In the genomic region with DNA sequence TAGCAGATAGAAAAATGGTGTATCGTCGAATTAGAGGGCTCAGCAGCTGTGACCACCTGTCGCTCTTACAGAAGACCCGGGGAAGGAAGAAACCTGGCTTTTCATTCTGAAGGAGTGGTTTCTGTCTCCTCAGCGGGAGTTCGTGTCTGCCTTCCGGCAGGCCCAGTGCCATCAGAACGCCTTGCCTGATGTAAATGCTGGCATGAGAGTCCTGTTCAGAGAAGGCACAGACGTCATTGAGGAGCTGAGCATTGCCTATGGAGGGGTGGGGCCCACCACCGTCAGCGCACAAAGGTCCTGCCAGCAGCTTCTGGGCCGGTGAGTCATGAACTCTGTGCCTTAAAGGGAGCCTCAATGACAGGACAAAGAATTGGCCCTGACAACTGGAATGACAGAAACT, we compare ENCODE assay signal across 11 mouse cellular contexts. TPM values are rescaled to one million over a fixed set of nuclear protein-coding genes. Genes with fewer than 3 reads are reported as not detected.
A peak's percentile ranks its signal among the peaks of the same experiment; 100 is the strongest.
DNase-seq lines count a peak whose midpoint lies in the region; ATAC-seq and TF ChIP-seq lines count a peak whose summit lies in the region.
"Had no signal": no experiment of that assay in that cellular context is flagged by ENCODE, and none has a peak within 500 bp of the region (broad histone marks: within the 10 kb centered on the region; RNA-seq: fewer than 3 reads in every experiment).

No protein-coding gene starts in this region.

- no peak overlapping the region for H3K4me2 ChIP-seq in midbrain, embryonic 14.5 days (ENCODE audit: low read length)
- H3K4me2 ChIP-seq: forebrain, embryonic 12.5 days had no signal

- 62% methylated on average over 12 of the region's 12 CpGs for WGBS in midbrain, embryonic 14.5 days

- no peaks in the 10 kb centered on the region for H3K4me1 ChIP-seq in embryonic fibroblast, embryonic 13.5 days (ENCODE audit: control insufficient read depth, insufficient read depth, low read length)
- H3K4me1 ChIP-seq in midbrain, embryonic 14.5 days (ENCODE audit: control insufficient read depth, insufficient read depth, low read length), result no peaks in the 10 kb centered on the region
- H3K4me1 ChIP-seq: forebrain, embryonic 12.5 days had no signal

- no peaks in the 10 kb centered on the region for H3K9me3 ChIP-seq in midbrain, embryonic 14.5 days (ENCODE audit: control insufficient read depth, low read length)
- H3K9me3 ChIP-seq: forebrain, embryonic 12.5 days had no signal

- TF ChIP-seq POLR2A in embryonic fibroblast, embryonic 13.5 days (IDR thresholded peaks at IDR 0.05; ENCODE audit: low read depth, low read length), result no peak

- no peaks in the 10 kb centered on the region for H3K36me3 ChIP-seq in midbrain, embryonic 14.5 days (ENCODE audit: control insufficient read depth, insufficient read depth, low read length)
- H3K36me3 ChIP-seq: forebrain, embryonic 12.5 days had no signal

- H3K9ac ChIP-seq in midbrain, embryonic 14.5 days (replicated peaks; ENCODE audit: low read length), result no peak overlapping the region
- H3K9ac ChIP-seq: forebrain, embryonic 12.5 days had no signal

- TF ChIP-seq CTCF in embryonic fibroblast, embryonic 13.5 days (IDR thresholded peaks at IDR 0.05; ENCODE audit: borderline replicate concordance, insufficient read depth, low read length), result no peak

- peak; percentile 36 to 38 for DNase-seq in cerebellum, postnatal 10 days
- peak; percentile 35 to 37 for DNase-seq in CD8-positive naive resting alpha-beta T cell, adult 2 months (ENCODE audit: low read depth in 2 of 2, low spot score in 2 of 2)
- peak; percentile 74 for DNase-seq in naive thymus-derived CD4-positive, alpha-beta T cell, adult 2 months (ENCODE audit: low read depth)
- DNase-seq in layer of hippocampus, postnatal 14 days (ENCODE audit: low spot score in 2 of 2), result no peak
- DNase-seq in midbrain, embryonic 14.5 days, result no peak
- no peak for DNase-seq in layer of hippocampus, postnatal 10 days (ENCODE audit: low spot score in 2 of 2)
- DNase-seq: kidney, adult 9 months; right cerebral cortex, postnatal 14 days had no signal

- peak overlapping the region; percentile 17; the same call in 1 of the 2 replicates for H3K27ac ChIP-seq in embryonic fibroblast, embryonic 13.5 days (ENCODE audit: insufficient read depth, low read length)
- H3K27ac ChIP-seq in midbrain, embryonic 14.5 days (replicated peaks; ENCODE audit: low read depth, low read length), result no peak overlapping the region
- H3K27ac ChIP-seq: forebrain, embryonic 12.5 days had no signal

- no peaks in the 10 kb centered on the region for H3K27me3 ChIP-seq in midbrain, embryonic 14.5 days (ENCODE audit: control insufficient read depth, insufficient read depth, low read length)
- H3K27me3 ChIP-seq: forebrain, embryonic 12.5 days had no signal

- no peak overlapping the region for H3K4me3 ChIP-seq in embryonic fibroblast, embryonic 13.5 days (ENCODE audit: insufficient read depth, low read length)
- H3K4me3 ChIP-seq in midbrain, embryonic 14.5 days (replicated peaks; ENCODE audit: low read depth, low read length), result no peak overlapping the region
- H3K4me3 ChIP-seq: forebrain, embryonic 12.5 days had no signal

- ATAC-seq in cerebellum, adult (ENCODE audit: insufficient number of reproducible peaks, low FRiP score, low TSS enrichment), result no peak
- no peak for ATAC-seq in midbrain, embryonic 14.5 days (ENCODE audit: low FRiP score, low TSS enrichment)

RNA-seq across cellular contexts. Expression of a gene that starts 26.2 kb away (rescaled TPM):
- polyA plus RNA-seq in embryonic fibroblast, embryonic 13.5 days (2011; ENCODE audit: insufficient read length, low read depth, missing spikeins), result not detected in 2 replicates
- total RNA-seq in layer of hippocampus, postnatal 14 days (2021), result not detected
- 0.04 TPM in 1 of 2 replicates, not detected in the other for polyA plus RNA-seq in midbrain, embryonic 14.5 days (2014; fragmentation: Nextera tagmentation; extraction: Ambion mirVana)
- under 1 TPM; 0.04 to 0.09 TPM for total RNA-seq in layer of hippocampus, postnatal 10 days (2021)

Comparison
In these comparisons a context has a peak if more than half of its experiments do, and no peak if none do; other contexts are left out.
1. DNase-seq: peak in cerebellum, postnatal 10 days (2 of 2), CD8-positive naive resting alpha-beta T cell, adult 2 months (2 of 2) and naive thymus-derived CD4-positive, alpha-beta T cell, adult 2 months (single experiment); none in layer of hippocampus, postnatal 14 days (0 of 2), midbrain, embryonic 14.5 days (single experiment) and layer of hippocampus, postnatal 10 days (0 of 2).